Comparison of ENCODE assay signal across 16 mouse cellular contexts in genomic region chr2:25258887-25259286, GRCm38 (mm10). TPM values are rescaled to one million over a fixed set of nuclear protein-coding genes. Genes with fewer than 3 reads are reported as not detected.
A peak's percentile ranks its signal among the peaks of the same experiment; 100 is the strongest.
DNase-seq lines count a peak whose midpoint lies in the region; ATAC-seq and TF ChIP-seq lines count a peak whose summit lies in the region.
"Had no signal": no experiment of that assay in that cellular context is flagged by ENCODE, and none has a peak within 500 bp of the region (broad histone marks: within the 10 kb centered on the region; RNA-seq: fewer than 3 reads in every experiment).

No protein-coding gene starts in this region.

- peak; percentile 57 for TF ChIP-seq CTCF in forebrain, postnatal 0 days (IDR thresholded peaks at IDR 0.05; ENCODE audit: low read depth)
- peak; percentile 30 for TF ChIP-seq CTCF in lung, adult 2 months (IDR thresholded peaks at IDR 0.05; ENCODE audit: insufficient read depth, low read length)
- peak; percentile 72 for TF ChIP-seq CTCF in liver, embryonic 14.5 days (IDR thresholded peaks at IDR 0.05; ENCODE audit: low read depth)

- H3K4me1 ChIP-seq in forebrain, postnatal 0 days (ENCODE audit: insufficient read depth) = peaks cover 18% of the 10 kb centered on the region
- peaks cover 22% of the 10 kb centered on the region for H3K4me1 ChIP-seq in forebrain, embryonic 11.5 days (replicated peaks; ENCODE audit: control insufficient read depth, insufficient read depth, low read length)
- H3K4me1 ChIP-seq in lung, adult 2 months (ENCODE audit: control insufficient read depth, insufficient read depth, low read length) = peaks cover 14% of the 10 kb centered on the region
- H3K4me1 ChIP-seq in ES-E14 (ENCODE audit: control insufficient read depth in 2 of 2, insufficient read depth in 2 of 2, low read length in 2 of 2, poor library complexity in 1 of 2) = peaks cover under 1 to 2% of the 10 kb centered on the region in 2 experiments; a peak in 2 of 4 replicates
- H3K4me1 ChIP-seq in liver, embryonic 14.5 days (replicated peaks; ENCODE audit: control insufficient read depth in 2 of 2, insufficient read depth in 2 of 2, low read length in 1 of 2) = peaks cover 6 to 16% of the 10 kb centered on the region in 2 experiments

- in situ Hi-C loops in ES-E14 (cut with MboI; ENCODE audit: low sequenced_read_pairs in 2 of 2, unreplicated experiment in 2 of 2) = no loop called here

- H3K9ac ChIP-seq in forebrain, postnatal 0 days = no peak overlapping the region
- H3K9ac ChIP-seq in forebrain, embryonic 11.5 days (ENCODE audit: low read length) = no peak overlapping the region
- H3K9ac ChIP-seq in ES-E14 (ENCODE audit: insufficient read depth, low read depth, low read length, poor library complexity, severe bottlenecking) = no peak overlapping the region; the same call in 1 of the 2 replicates
- no peak overlapping the region for H3K9ac ChIP-seq in liver, embryonic 14.5 days (replicated peaks)
- H3K9ac ChIP-seq: embryonic facial prominence, embryonic 15.5 days; midbrain, embryonic 12.5 days had no signal

- no peak overlapping the region for H3K27ac ChIP-seq in forebrain, postnatal 0 days (ENCODE audit: low read depth, low read length)
- H3K27ac ChIP-seq in forebrain, embryonic 11.5 days (ENCODE audit: low read depth, low read length) = no peak overlapping the region
- H3K27ac ChIP-seq in ES-E14 (ENCODE audit: insufficient read depth, low read depth, low read length, poor library complexity, severe bottlenecking) = no peak overlapping the region
- H3K27ac ChIP-seq in liver, embryonic 14.5 days = no peak overlapping the region
- H3K27ac ChIP-seq: embryonic facial prominence, embryonic 15.5 days; midbrain, embryonic 12.5 days had no signal

- WGBS in forebrain, postnatal 0 days = 45% methylated on average over 2 of the region's 2 CpGs
- 49% methylated on average over 2 of the region's 2 CpGs for WGBS in forebrain, embryonic 11.5 days
- 61% methylated on average over 2 of the region's 2 CpGs for WGBS in lung, adult 2 months
- 29% methylated on average over 2 of the region's 2 CpGs for WGBS in liver, embryonic 14.5 days (ENCODE audit: insufficient replicate concordance)

- H3K27me3 ChIP-seq in forebrain, postnatal 0 days (ENCODE audit: insufficient read depth, low read length) = no peaks in the 10 kb centered on the region
- peaks cover 10% of the 10 kb centered on the region for H3K27me3 ChIP-seq in forebrain, embryonic 11.5 days (ENCODE audit: control insufficient read depth, insufficient read depth, low read length)
- H3K27me3 ChIP-seq in liver, embryonic 14.5 days (ENCODE audit: control insufficient read depth, insufficient read depth, low read length) = no peaks in the 10 kb centered on the region

- DNase-seq in forebrain, postnatal 0 days = no peak
- DNase-seq in forebrain, embryonic 11.5 days (ENCODE audit: low spot score) = no peak
- no peak for DNase-seq in lung, adult 2 months
- no peak for DNase-seq in lung, postnatal 4 days
- DNase-seq in ES-E14 (ENCODE audit: low read depth, low spot score) = no peak
- DNase-seq in liver, embryonic 14.5 days (ENCODE audit: low read depth in 3 of 3, low spot score in 3 of 3) = no peak
- no peak for DNase-seq in left cerebral cortex, adult 18-20 months (ENCODE audit: low spot score in 2 of 2)
- DNase-seq in kidney, adult 18-20 months = no peak
- DNase-seq: heart, adult 11 months; heart, postnatal 36 days; kidney, adult 8-10 months; lung, adult 18-20 months; thymus, postnatal 36 days had no signal

- no peak for ATAC-seq in forebrain, postnatal 0 days
- no peak for ATAC-seq in forebrain, embryonic 11.5 days (replicated peaks; ENCODE audit: low FRiP score)
- no peak for ATAC-seq in liver, embryonic 14.5 days (ENCODE audit: insufficient read depth)
- ATAC-seq: forebrain, embryonic 16.5 days had no signal

- no peak overlapping the region for H3K4me3 ChIP-seq in forebrain, postnatal 0 days (ENCODE audit: low read depth, low read length)
- H3K4me3 ChIP-seq in forebrain, embryonic 11.5 days (ENCODE audit: low read depth, low read length) = no peak overlapping the region
- no peak overlapping the region for H3K4me3 ChIP-seq in lung, adult 2 months (replicated peaks; ENCODE audit: extremely low read depth, low read depth, low read length)
- no peak overlapping the region for H3K4me3 ChIP-seq in ES-E14 (ENCODE audit: insufficient read depth in 1 of 2, low read depth in 1 of 2, low read length in 2 of 2, poor library complexity in 1 of 2, severe bottlenecking in 1 of 2)
- no peak overlapping the region for H3K4me3 ChIP-seq in liver, embryonic 14.5 days (ENCODE audit: insufficient read depth in 1 of 2, low read depth in 2 of 2, low read length in 2 of 2)
- H3K4me3 ChIP-seq: embryonic facial prominence, embryonic 15.5 days; midbrain, embryonic 12.5 days had no signal

- no peaks in the 10 kb centered on the region for H3K36me3 ChIP-seq in forebrain, postnatal 0 days (ENCODE audit: insufficient read depth)
- no peaks in the 10 kb centered on the region for H3K36me3 ChIP-seq in forebrain, embryonic 11.5 days (ENCODE audit: control insufficient read depth, insufficient read depth, low read length)
- H3K36me3 ChIP-seq in ES-E14 (ENCODE audit: control insufficient read depth, insufficient read depth, low read length, poor library complexity, severe bottlenecking) = no peaks in the 10 kb centered on the region
- H3K36me3 ChIP-seq in liver, embryonic 14.5 days (replicated peaks; ENCODE audit: control insufficient read depth, insufficient read depth, low read depth) = no peaks in the 10 kb centered on the region
- H3K36me3 ChIP-seq: embryonic facial prominence, embryonic 15.5 days; midbrain, embryonic 12.5 days had no signal

- H3K4me2 ChIP-seq in forebrain, postnatal 0 days (ENCODE audit: low read depth) = no peak overlapping the region
- no peak overlapping the region for H3K4me2 ChIP-seq in forebrain, embryonic 11.5 days (ENCODE audit: low read depth, low read length, severe bottlenecking)
- H3K4me2 ChIP-seq in liver, embryonic 14.5 days (ENCODE audit: low read depth) = no peak overlapping the region
- H3K4me2 ChIP-seq: embryonic facial prominence, embryonic 15.5 days; midbrain, embryonic 12.5 days had no signal

- TF ChIP-seq POLR2A in lung, adult 2 months (IDR thresholded peaks at IDR 0.05; ENCODE audit: borderline replicate concordance, extremely low read depth, low read depth, low read length) = no peak

- TF ChIP-seq EP300 in liver, embryonic 14.5 days (IDR thresholded peaks at IDR 0.05; ENCODE audit: low read depth) = 0 out of 2 replicates have a peak, but pooled peaks have one; percentile 10

- H3K9me3 ChIP-seq in forebrain, postnatal 0 days (ENCODE audit: low read length) = no peaks in the 10 kb centered on the region
- H3K9me3 ChIP-seq in forebrain, embryonic 11.5 days (ENCODE audit: control insufficient read depth, low read length) = no peaks in the 10 kb centered on the region
- no peaks in the 10 kb centered on the region for H3K9me3 ChIP-seq in ES-E14 (ENCODE audit: control insufficient read depth, insufficient read depth, low read depth, low read length)
- no peaks in the 10 kb centered on the region for H3K9me3 ChIP-seq in liver, embryonic 14.5 days (ENCODE audit: control insufficient read depth, low read length)
- H3K9me3 ChIP-seq: embryonic facial prominence, embryonic 15.5 days; midbrain, embryonic 12.5 days had no signal

RNA-seq across cellular contexts. Expression of gene Tprn, which starts 3.5 kb away (rescaled TPM):
- 15.2 and 18.1 TPM in 2 replicates for total RNA-seq in forebrain, postnatal 0 days (2014; rRNA removed)
- polyA plus RNA-seq in forebrain, postnatal 0 days (2015; fragmentation: Nextera tagmentation; extraction: Ambion mirVana) = 16.4 and 18.8 TPM in 2 replicates
- polyA plus RNA-seq in forebrain, embryonic 11.5 days (2014; fragmentation: Nextera tagmentation; extraction: Ambion mirVana) = 4.6 and 7.3 TPM in 2 replicates
- polyA plus RNA-seq in lung, adult 2 months (2012; rRNA removed) = 17.4 and 24.3 TPM in 2 replicates
- total RNA-seq in ES-E14 (2012; rRNA removed) = 21.6 and 31.4 TPM in 2 replicates
- 1.6 and 2.6 TPM in 2 replicates for polyA plus RNA-seq in liver, embryonic 14.5 days (2012; rRNA removed)
- 2.4 and 3.2 TPM in 2 replicates for polyA plus RNA-seq in liver, embryonic 14.5 days (2014; fragmentation: Nextera tagmentation; extraction: Ambion mirVana)
- total RNA-seq in left cerebral cortex, adult 18-20 months (2021) = 10 to 100 TPM; 13.7 to 17.9 TPM

RNA-seq across cellular contexts. Expression of gene Tmem203, which starts 3.6 kb away (rescaled TPM):
- 29.2 and 42.5 TPM in 2 replicates for total RNA-seq in forebrain, postnatal 0 days (2014; rRNA removed)
- polyA plus RNA-seq in forebrain, postnatal 0 days (2015; fragmentation: Nextera tagmentation; extraction: Ambion mirVana) = 22.7 and 27.7 TPM in 2 replicates
- polyA plus RNA-seq in forebrain, embryonic 11.5 days (2014; fragmentation: Nextera tagmentation; extraction: Ambion mirVana) = 13.6 and 15.8 TPM in 2 replicates
- polyA plus RNA-seq in lung, adult 2 months (2012; rRNA removed) = 53.5 and 54.5 TPM in 2 replicates
- total RNA-seq in ES-E14 (2012; rRNA removed) = 20.2 and 27.8 TPM in 2 replicates
- 8.8 and 12.4 TPM in 2 replicates for polyA plus RNA-seq in liver, embryonic 14.5 days (2012; rRNA removed)
- 8.8 and 9.4 TPM in 2 replicates for polyA plus RNA-seq in liver, embryonic 14.5 days (2014; fragmentation: Nextera tagmentation; extraction: Ambion mirVana)
- total RNA-seq in left cerebral cortex, adult 18-20 months (2021) = 10 to 100 TPM; 31.8 to 37.8 TPM

RNA-seq across cellular contexts. Expression of gene AL732309.1, which starts 12.2 kb away (rescaled TPM):
- total RNA-seq in forebrain, postnatal 0 days (2014; rRNA removed) = 10.1 and 12.8 TPM in 2 replicates
- polyA plus RNA-seq in forebrain, postnatal 0 days (2015; fragmentation: Nextera tagmentation; extraction: Ambion mirVana) = 3.0 and 3.1 TPM in 2 replicates
- polyA plus RNA-seq in forebrain, embryonic 11.5 days (2014; fragmentation: Nextera tagmentation; extraction: Ambion mirVana) = 5.1 and 5.8 TPM in 2 replicates
- 15.0 and 20.9 TPM in 2 replicates for polyA plus RNA-seq in lung, adult 2 months (2012; rRNA removed)
- total RNA-seq in ES-E14 (2012; rRNA removed) = 14.5 and 32.9 TPM in 2 replicates
- 5.4 and 5.6 TPM in 2 replicates for polyA plus RNA-seq in liver, embryonic 14.5 days (2012; rRNA removed)
- polyA plus RNA-seq in liver, embryonic 14.5 days (2014; fragmentation: Nextera tagmentation; extraction: Ambion mirVana) = 1.4 and 1.9 TPM in 2 replicates
- total RNA-seq in left cerebral cortex, adult 18-20 months (2021) = 1 to 10 TPM; 1.4 to 4.1 TPM

RNA-seq across cellular contexts. Expression of gene Ssna1, which starts 13.4 kb away (rescaled TPM):
- 108 and 127 TPM in 2 replicates for total RNA-seq in forebrain, postnatal 0 days (2014; rRNA removed)
- polyA plus RNA-seq in forebrain, postnatal 0 days (2015; fragmentation: Nextera tagmentation; extraction: Ambion mirVana) = 189 and 195 TPM in 2 replicates
- polyA plus RNA-seq in forebrain, embryonic 11.5 days (2014; fragmentation: Nextera tagmentation; extraction: Ambion mirVana) = 222 and 238 TPM in 2 replicates
- polyA plus RNA-seq in lung, adult 2 months (2012; rRNA removed) = 41.6 and 49.5 TPM in 2 replicates
- total RNA-seq in ES-E14 (2012; rRNA removed) = 52.4 and 70.6 TPM in 2 replicates
- 65.8 and 76.0 TPM in 2 replicates for polyA plus RNA-seq in liver, embryonic 14.5 days (2012; rRNA removed)
- polyA plus RNA-seq in liver, embryonic 14.5 days (2014; fragmentation: Nextera tagmentation; extraction: Ambion mirVana) = 145 and 155 TPM in 2 replicates
- total RNA-seq in left cerebral cortex, adult 18-20 months (2021) = 10 to 100 TPM; 57.6 to 70.5 TPM

RNA-seq across cellular contexts. Expression of gene Anapc2, which starts 13.4 kb away (rescaled TPM):
- 30.2 and 37.9 TPM in 2 replicates for total RNA-seq in forebrain, postnatal 0 days (2014; rRNA removed)
- polyA plus RNA-seq in forebrain, postnatal 0 days (2015; fragmentation: Nextera tagmentation; extraction: Ambion mirVana) = 90.7 and 108 TPM in 2 replicates
- 116 and 126 TPM in 2 replicates for polyA plus RNA-seq in forebrain, embryonic 11.5 days (2014; fragmentation: Nextera tagmentation; extraction: Ambion mirVana)
- 82.1 and 133 TPM in 2 replicates for polyA plus RNA-seq in lung, adult 2 months (2012; rRNA removed)
- 25.2 and 30.8 TPM in 2 replicates for total RNA-seq in ES-E14 (2012; rRNA removed)
- 20.5 and 23.8 TPM in 2 replicates for polyA plus RNA-seq in liver, embryonic 14.5 days (2012; rRNA removed)
- 30.2 TPM in 2 replicates for polyA plus RNA-seq in liver, embryonic 14.5 days (2014; fragmentation: Nextera tagmentation; extraction: Ambion mirVana)
- 10 to 100 TPM; 87.1 to 87.2 TPM for total RNA-seq in left cerebral cortex, adult 18-20 months (2021)
